Mouse (Mus musculus): ENCODE measurements at regions not wholly inside any gene's neighbourhood (a gene's known extent, or its start where the extent isn't known, plus 50 kb on each side); places are given as distances from the start of the nearest gene placed in this dataset.

DNA sequence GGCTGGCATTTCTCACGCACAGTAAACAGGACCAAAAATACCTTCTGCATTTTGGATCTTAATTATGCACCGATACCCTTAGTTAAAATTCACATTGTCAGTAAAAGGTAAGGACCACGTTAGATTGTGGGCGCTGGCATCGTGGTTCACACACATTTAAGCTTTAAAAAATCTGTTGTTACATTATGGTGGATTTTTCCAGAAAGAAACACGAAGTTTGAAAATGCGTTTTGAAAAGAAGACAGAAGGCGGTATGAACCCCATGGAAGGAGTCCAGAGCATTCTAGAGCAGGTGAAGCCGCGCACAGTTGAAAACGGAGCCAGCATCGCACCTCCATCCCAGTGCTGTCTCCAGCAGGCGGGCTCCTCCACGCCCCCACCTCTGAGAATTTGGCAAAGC, 94.6 kb upstream of the Zfp64 start:
- no peak overlapping the region for H3K4me3 ChIP-seq
- no peak overlapping the region for H3K27ac ChIP-seq (replicated peaks)
- no peaks in the 10 kb centered on the region for H3K36me3 ChIP-seq
- no peaks in the 10 kb centered on the region for H3K9me3 ChIP-seq
- no peaks in the 10 kb centered on the region for H3K4me1 ChIP-seq
- WGBS: 85% methylated on average over 14 of the region's 14 CpGs
- no peak overlapping the region for H3K9ac ChIP-seq (replicated peaks)
- H3K4me2 ChIP-seq (replicated peaks): no peak overlapping the region
- H3K27me3 ChIP-seq: no peaks in the 10 kb centered on the region
- no peak for ATAC-seq (replicated peaks)

DNA sequence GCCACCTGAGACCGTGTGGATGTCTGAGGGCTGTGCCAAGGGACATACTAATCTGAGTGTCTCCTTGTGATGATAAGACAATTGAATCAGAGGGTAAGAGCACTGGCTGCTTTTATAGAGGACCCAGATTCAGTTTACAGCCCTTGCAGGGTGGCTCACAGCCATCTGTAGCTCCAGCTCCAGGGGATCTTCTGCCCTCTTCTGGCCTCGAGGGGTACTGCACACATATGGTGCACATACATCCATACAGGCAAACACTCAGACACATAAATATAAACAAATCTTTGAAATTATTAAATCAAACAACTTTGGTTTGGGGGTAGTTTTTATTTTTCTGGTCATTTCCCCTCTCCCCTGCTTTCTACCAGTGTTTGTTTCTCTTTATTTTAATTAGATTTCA, 86.4 kb upstream of the Zfp64 start:
- H3K9me3 ChIP-seq: no peaks in the 10 kb centered on the region
- ATAC-seq (replicated peaks): no peak
- no peak overlapping the region for H3K4me3 ChIP-seq
- H3K9ac ChIP-seq (replicated peaks): no peak overlapping the region
- H3K36me3 ChIP-seq: no peaks in the 10 kb centered on the region
- WGBS: 85% methylated on average over 2 of the region's 2 CpGs
- H3K27ac ChIP-seq (replicated peaks): no peak overlapping the region
- no peaks in the 10 kb centered on the region for H3K27me3 ChIP-seq
- peaks cover 8% of the 10 kb centered on the region for H3K4me1 ChIP-seq
- no peak overlapping the region for H3K4me2 ChIP-seq (replicated peaks)

DNA sequence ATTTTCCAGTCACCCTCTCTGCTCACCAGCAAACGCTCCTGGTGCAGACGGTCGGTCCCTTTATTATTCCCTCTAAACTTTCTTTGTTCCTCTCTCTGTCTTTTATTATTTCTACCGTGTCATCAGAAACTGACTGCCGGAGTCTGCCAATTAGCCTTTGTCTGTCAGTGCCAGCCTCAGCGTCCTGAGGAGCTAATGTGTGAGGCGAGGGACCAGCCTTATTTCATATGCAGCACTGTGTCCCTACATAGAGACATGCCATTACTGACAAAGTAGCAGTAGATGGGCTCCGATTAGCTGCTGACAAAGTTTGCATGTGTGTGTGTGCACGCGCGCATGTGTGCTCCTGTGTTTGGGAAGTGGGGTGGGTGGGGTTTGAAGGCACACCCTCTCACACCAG, 82.6 kb upstream of the Zfp64 start:
- Histone ChIP-seq H3K9ac (replicated peaks) (no peak overlapping the region), H3K27ac (replicated peaks) (no peak overlapping the region), H3K4me3 (no peak overlapping the region), H3K4me1 (peaks cover 11% of the 10 kb centered on the region), H3K27me3 (no peaks in the 10 kb centered on the region), H3K36me3 (no peaks in the 10 kb centered on the region), H3K4me2 (replicated peaks) (no peak overlapping the region), H3K9me3 (no peaks in the 10 kb centered on the region)
- no peak for ATAC-seq (replicated peaks)
- WGBS: 14% methylated on average over 11 of the region's 11 CpGs

DNA sequence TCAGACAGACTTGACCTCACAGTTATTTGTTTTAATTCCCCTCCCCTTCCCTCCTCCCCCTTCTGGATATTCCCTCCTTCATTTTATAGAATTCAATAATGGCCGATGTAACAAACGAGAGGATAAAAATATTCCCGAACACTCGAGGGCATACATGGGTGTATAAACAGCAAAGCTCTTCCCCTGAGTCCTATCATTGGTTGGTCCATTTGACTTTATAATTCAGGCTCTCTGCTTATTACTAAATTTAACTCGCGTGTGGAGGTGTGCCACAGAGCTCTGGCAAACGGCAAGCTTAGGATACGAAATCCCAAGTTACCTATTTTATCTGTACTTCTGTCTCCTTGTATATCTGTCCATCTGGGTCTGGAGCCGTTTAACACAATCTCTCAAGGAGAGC, 82.1 kb upstream of the Zfp64 start:
- no peak for ATAC-seq (replicated peaks)
- Histone ChIP-seq H3K36me3 (no peaks in the 10 kb centered on the region), H3K4me2 (replicated peaks) (no peak overlapping the region), H3K27me3 (no peaks in the 10 kb centered on the region), H3K27ac (replicated peaks) (no peak overlapping the region), H3K4me1 (peaks cover 11% of the 10 kb centered on the region), H3K9me3 (no peaks in the 10 kb centered on the region), H3K4me3 (no peak overlapping the region), H3K9ac (replicated peaks) (no peak overlapping the region)
- WGBS: 54% methylated on average over 9 of the region's 9 CpGs

DNA sequence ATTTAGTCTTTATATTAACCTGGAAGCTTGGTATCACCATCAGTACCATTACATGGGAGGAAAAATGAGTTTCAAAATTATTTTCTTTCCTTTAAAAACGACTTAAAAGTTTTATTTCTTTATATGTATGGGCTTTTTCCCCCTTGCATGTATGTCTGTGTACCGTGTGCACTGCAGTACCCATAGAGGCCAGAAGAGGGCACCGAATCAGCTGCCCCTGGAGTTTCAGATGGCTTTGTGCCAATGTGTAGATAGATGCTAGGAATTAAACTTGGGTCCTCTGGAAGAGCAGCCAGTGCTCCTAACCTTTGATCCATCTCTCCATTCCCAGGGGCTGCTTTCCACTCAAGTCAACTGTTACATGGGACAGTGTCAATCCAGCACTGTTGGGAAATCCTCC, 79.9 kb upstream of the Zfp64 start:
- WGBS: 35% methylated on average over 3 of the region's 3 CpGs
- no peaks in the 10 kb centered on the region for H3K9me3 ChIP-seq
- no peak overlapping the region for H3K27ac ChIP-seq (replicated peaks)
- H3K4me2 ChIP-seq (replicated peaks): no peak overlapping the region
- peaks cover 11% of the 10 kb centered on the region for H3K4me1 ChIP-seq
- no peaks in the 10 kb centered on the region for H3K36me3 ChIP-seq
- no peak overlapping the region for H3K9ac ChIP-seq (replicated peaks)
- no peaks in the 10 kb centered on the region for H3K27me3 ChIP-seq
- ATAC-seq (replicated peaks): no peak
- no peak overlapping the region for H3K4me3 ChIP-seq

DNA sequence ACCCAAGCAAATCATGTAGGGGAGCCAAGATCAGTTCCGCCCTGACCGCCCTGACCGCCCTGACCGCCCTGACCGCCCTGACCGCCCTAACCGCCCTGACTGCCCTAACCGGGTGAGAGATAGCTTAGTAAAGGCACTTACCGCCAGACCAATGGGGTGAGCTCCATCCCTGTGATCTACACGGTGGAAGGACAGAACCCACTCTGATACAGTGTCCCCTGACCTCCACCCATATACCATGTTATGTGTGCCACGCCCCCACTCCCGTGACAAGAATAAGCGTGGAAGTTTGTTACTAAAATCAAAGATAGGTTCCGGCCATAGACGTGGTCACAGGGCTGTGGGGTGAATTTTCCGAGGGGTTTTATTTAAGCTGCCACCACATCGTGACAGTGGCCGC, 78.6 kb upstream of the Zfp64 start:
- Histone ChIP-seq H3K9ac (replicated peaks) (no peak overlapping the region), H3K27ac (replicated peaks) (no peak overlapping the region), H3K27me3 (no peaks in the 10 kb centered on the region), H3K36me3 (no peaks in the 10 kb centered on the region), H3K4me3 (no peak overlapping the region), H3K4me2 (replicated peaks) (no peak overlapping the region), H3K9me3 (no peaks in the 10 kb centered on the region), H3K4me1 (peaks cover 11% of the 10 kb centered on the region)
- ATAC-seq (replicated peaks): no peak
- WGBS: 67% methylated on average over 18 of the region's 18 CpGs

DNA sequence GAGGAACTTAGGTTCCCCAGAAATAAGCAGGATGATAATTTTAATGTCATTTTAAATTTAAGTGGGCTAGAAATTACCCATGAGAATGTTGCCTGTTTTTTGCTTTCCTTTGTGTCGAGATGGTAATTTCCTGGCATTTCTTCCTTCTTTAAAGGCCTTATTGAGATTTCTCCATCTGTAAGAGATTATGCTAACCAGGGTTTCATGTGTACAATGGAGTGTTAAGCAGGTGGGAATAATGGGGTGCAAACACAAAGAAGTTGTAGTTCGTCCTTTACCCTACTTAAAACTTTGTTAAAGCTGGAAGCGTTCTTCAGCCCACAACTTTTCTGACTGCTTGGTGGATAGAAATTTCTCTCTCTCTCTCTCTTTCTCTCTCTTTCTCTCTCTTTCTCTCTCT, 77.8 kb upstream of the Zfp64 start:
- no peak overlapping the region for H3K27ac ChIP-seq (replicated peaks)
- H3K9ac ChIP-seq (replicated peaks): no peak overlapping the region
- no peaks in the 10 kb centered on the region for H3K36me3 ChIP-seq
- H3K9me3 ChIP-seq: no peaks in the 10 kb centered on the region
- H3K4me1 ChIP-seq: peaks cover 11% of the 10 kb centered on the region
- H3K4me2 ChIP-seq (replicated peaks): no peak overlapping the region
- H3K4me3 ChIP-seq: no peak overlapping the region
- ATAC-seq (replicated peaks): no peak
- 12% methylated on average over 3 of the region's 3 CpGs for WGBS
- no peaks in the 10 kb centered on the region for H3K27me3 ChIP-seq

DNA sequence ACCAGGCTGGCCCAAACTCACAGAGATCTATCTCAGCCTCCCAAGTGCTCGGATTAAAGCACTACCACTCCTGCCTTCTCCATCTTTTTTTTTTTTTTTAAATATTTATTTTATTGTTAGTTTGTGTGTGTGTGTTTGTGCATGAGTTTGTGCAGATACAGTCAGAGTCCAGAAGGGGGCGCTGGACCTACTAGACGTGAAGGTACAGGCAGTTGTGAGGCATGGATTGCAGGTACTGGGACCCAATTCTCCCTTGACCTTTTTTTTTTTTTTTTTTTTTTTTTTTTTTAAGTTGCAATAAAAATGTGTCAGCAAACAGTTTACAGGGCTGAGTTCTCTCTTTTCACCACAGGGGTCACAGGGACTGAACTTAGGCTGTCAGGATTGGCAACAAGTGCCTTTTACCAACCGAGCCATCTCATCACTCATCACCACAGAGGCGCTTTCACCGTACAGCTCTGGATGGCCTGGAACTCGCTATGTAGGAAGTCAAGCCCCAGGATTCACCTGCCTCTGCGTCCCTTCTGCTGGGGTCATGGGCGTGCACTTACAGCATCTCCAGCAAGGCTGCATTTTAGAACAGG, 73.2 kb upstream of the Zfp64 start:
- Histone ChIP-seq H3K27ac (replicated peaks) (no peak overlapping the region), H3K27me3 (no peaks in the 10 kb centered on the region), H3K4me2 (replicated peaks) (no peak overlapping the region), H3K36me3 (no peaks in the 10 kb centered on the region), H3K9ac (replicated peaks) (no peak overlapping the region), H3K4me3 (no peak overlapping the region), H3K4me1 (no peaks in the 10 kb centered on the region), H3K9me3 (no peaks in the 10 kb centered on the region)
- no peak for ATAC-seq (replicated peaks)
- 75% methylated on average over 9 of the region's 9 CpGs for WGBS

DNA sequence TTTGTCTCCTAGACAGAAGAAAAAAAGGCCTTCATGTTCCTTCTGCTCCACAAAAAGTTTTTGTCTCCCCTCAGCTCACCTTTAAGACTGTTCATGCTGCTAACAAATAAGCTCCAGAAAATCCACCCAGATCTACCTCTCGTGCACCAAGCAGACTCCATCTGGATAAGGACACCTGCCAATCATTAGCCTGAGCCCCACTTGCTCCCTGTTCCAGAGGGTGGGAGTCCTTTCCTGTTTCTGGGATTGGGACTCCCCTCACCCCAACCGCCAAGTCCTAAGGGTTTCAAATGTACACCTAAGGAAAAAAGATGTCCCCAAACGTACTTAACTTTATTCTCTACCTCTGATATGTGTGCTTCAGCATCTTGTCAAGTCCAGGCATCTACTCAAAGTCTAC, 63.6 kb upstream of the Zfp64 start:
- no peak for ATAC-seq (replicated peaks)
- Histone ChIP-seq H3K27me3 (no peaks in the 10 kb centered on the region), H3K27ac (replicated peaks) (no peak overlapping the region), H3K4me3 (no peak overlapping the region), H3K4me2 (replicated peaks) (no peak overlapping the region), H3K4me1 (no peaks in the 10 kb centered on the region), H3K36me3 (no peaks in the 10 kb centered on the region), H3K9ac (replicated peaks) (no peak overlapping the region), H3K9me3 (no peaks in the 10 kb centered on the region)
- WGBS: 73% methylated on average over 3 of the region's 3 CpGs

DNA sequence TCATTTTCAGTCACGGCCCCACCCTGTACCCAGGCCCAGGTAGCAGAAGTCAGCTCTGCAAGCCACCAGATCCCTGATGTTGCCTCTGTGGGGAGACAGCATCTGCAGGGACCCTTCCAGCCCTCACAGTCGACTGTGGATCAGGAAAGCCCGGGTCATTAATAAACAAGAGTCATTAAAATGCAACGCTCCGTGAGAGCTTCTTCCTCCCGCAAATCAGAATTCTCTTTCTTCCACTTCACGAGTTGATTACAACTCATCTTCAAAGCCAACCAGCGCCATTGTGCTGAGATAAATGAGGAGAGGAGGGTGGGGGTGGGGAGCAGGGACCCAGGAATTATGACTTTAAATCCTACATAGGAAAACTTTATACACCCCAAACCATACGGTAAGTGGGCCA, 54.9 kb upstream of the Zfp64 start:
- no peaks in the 10 kb centered on the region for H3K27me3 ChIP-seq
- no peak overlapping the region for H3K4me3 ChIP-seq
- no peak overlapping the region for H3K4me2 ChIP-seq (replicated peaks)

DNA sequence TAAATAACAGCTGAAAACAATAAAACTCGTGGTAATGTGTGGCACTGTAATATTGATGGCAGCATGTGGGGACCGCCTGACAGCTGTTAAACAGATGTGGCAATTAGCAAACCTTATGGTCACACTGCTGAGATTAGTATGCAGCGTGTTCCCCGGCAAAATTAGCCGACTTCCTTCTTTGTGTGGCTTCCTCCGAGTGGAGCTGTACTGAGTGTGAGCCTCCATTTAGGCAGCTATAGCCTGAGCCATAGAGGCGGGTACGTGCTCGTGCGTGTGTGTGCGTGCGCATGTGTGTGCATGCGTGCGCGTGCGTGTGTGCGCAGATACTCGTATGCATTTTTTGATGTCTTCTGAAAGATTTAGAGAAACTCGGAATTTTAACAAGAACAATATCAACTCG, 53.4 kb upstream of the Zfp64 start:
- no peak overlapping the region for H3K4me2 ChIP-seq (replicated peaks)
- H3K27ac ChIP-seq (replicated peaks): no peak overlapping the region
- 69% methylated on average over 20 of the region's 20 CpGs for WGBS
- H3K9me3 ChIP-seq: no peaks in the 10 kb centered on the region
- H3K27me3 ChIP-seq: no peaks in the 10 kb centered on the region
- H3K4me3 ChIP-seq: no peak overlapping the region
- H3K36me3 ChIP-seq: no peaks in the 10 kb centered on the region
- ATAC-seq (replicated peaks): 0 out of 2 replicates have a peak, but pooled peaks have one; percentile 41
- no peak overlapping the region for H3K9ac ChIP-seq (replicated peaks)
- H3K4me1 ChIP-seq: peaks cover 4% of the 10 kb centered on the region

More for the DNA sequence above, 54.9 kb upstream of the Zfp64 start:
- H3K36me3 ChIP-seq: no peaks in the 10 kb centered on the region
- peaks cover 4% of the 10 kb centered on the region for H3K4me1 ChIP-seq
- H3K9ac ChIP-seq (replicated peaks): no peak overlapping the region
- no peak overlapping the region for H3K27ac ChIP-seq (replicated peaks)
- no peaks in the 10 kb centered on the region for H3K9me3 ChIP-seq
- 30% methylated on average over 9 of the region's 9 CpGs for WGBS
- ATAC-seq (replicated peaks): no peak

DNA sequence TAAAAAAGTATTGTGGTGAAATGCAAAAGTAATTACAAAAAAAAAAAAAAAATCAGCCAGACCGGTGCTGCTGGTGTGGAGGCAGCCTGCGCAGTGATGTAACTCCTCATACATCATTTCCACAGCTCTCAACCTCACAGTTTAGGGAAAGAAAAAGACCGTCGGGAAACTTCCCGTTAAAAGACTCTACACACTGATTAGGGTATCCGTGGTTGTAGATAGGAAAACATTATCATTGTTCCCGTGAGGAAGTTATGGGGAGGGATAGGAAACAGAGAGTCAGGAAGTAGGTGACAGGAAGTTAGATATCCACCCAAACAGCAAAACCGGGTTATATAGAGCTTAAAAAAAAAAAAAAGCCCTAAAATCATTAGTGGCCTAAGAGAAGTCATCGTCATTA, 52.9 kb upstream of the Zfp64 start:
- 76% methylated on average over 9 of the region's 9 CpGs for WGBS
- Histone ChIP-seq H3K4me1 (peaks cover 4% of the 10 kb centered on the region), H3K27me3 (no peaks in the 10 kb centered on the region), H3K27ac (replicated peaks) (no peak overlapping the region), H3K9ac (replicated peaks) (no peak overlapping the region), H3K36me3 (no peaks in the 10 kb centered on the region), H3K4me2 (replicated peaks) (no peak overlapping the region), H3K9me3 (no peaks in the 10 kb centered on the region), H3K4me3 (no peak overlapping the region)
- no peak for ATAC-seq (replicated peaks)

DNA sequence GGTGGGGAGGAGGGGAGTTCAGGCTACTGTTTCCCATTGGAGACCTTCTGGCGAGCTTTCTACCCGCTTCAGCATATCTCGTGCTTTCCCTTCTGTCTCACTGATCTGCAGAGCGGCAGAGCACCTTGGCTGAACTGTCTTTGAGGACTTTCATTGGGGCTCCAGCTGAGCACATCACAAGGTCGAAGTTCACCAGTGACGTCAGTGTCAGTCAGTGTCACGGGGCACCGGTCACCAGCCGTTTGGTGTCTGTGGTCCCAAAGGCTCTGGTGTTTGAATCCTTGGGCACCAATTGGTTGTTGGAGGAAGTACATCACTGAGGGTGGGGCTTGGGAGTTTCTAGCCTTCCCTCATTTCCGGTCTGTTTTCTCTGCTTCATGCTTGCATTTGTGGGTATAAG, 51.2 kb upstream of the Zfp64 start:
- no peak overlapping the region for H3K9ac ChIP-seq (replicated peaks)
- no peaks in the 10 kb centered on the region for H3K9me3 ChIP-seq
- peaks cover 4% of the 10 kb centered on the region for H3K4me1 ChIP-seq
- H3K27me3 ChIP-seq: no peaks in the 10 kb centered on the region
- H3K4me3 ChIP-seq: no peak overlapping the region
- no peak overlapping the region for H3K4me2 ChIP-seq (replicated peaks)
- H3K27ac ChIP-seq (replicated peaks): no peak overlapping the region
- no peak for ATAC-seq (replicated peaks)
- 88% methylated on average over 10 of the region's 10 CpGs for WGBS
- no peaks in the 10 kb centered on the region for H3K36me3 ChIP-seq
